Mouse (Mus musculus) limb, embryonic 11.5 days (tissue): ENCODE data around the gene Sema5a. TPM values are rescaled to one million over a fixed set of nuclear protein-coding genes. Genes with fewer than 3 reads are reported as not detected.

Experiments used
- ATAC-seq: fragments of 200-750 bp; cut with Nextera tagmentation; 2 replicates; pipeline ENCODE4 v1.8.0; 2017; ENCODE audit warnings: low read depth; ENCODE audit not compliant: insufficient number of reproducible peaks, low FRiP score, low TSS enrichment
- DNase-seq: peaks from one replicate; pipeline ENCODE4 v3.0.0-alpha.2; 2015; ENCODE audit warnings: low spot score
- H3K27ac ChIP-seq: fragments of 300-500 bp; sonication (generic); replicated peaks from 2 replicates; pipeline ENCODE4 v1.5.1; 2014; ENCODE audit warnings: low read depth, mild to moderate bottlenecking, low read length
- H3K27me3 ChIP-seq: fragments of 300-500 bp; sonication (generic); 2 replicates; pipeline ENCODE4 v1.6.1; 2014; ENCODE audit warnings: mild to moderate bottlenecking, low read length, mixed read lengths; ENCODE audit not compliant: control insufficient read depth, insufficient read depth
- H3K36me3 ChIP-seq: fragments of 300-500 bp; sonication (generic); 2 replicates; pipeline ENCODE4 v1.6.1; 2014; ENCODE audit warnings: mild to moderate bottlenecking, low read length, moderate library complexity, mixed read lengths; ENCODE audit not compliant: control insufficient read depth, insufficient read depth
- H3K4me1 ChIP-seq: fragments of 300-500 bp; sonication (generic); 2 replicates; pipeline ENCODE4 v1.6.1; 2014; ENCODE audit warnings: low read length, mixed read lengths; ENCODE audit not compliant: control insufficient read depth, insufficient read depth
- H3K4me2 ChIP-seq: fragments of 300-500 bp; sonication (generic); 2 replicates; pipeline ENCODE4 v1.6.1; 2014; ENCODE audit warnings: low read depth, mild to moderate bottlenecking, moderate library complexity; ENCODE audit not compliant: severe bottlenecking
- H3K4me3 ChIP-seq: fragments of 300-500 bp; sonication (generic); 2 replicates; pipeline ENCODE4 v1.5.1; 2014; ENCODE audit warnings: low read depth, low read length
- H3K9ac ChIP-seq: fragments of 300-500 bp; sonication (generic); 2 replicates; pipeline ENCODE4 v1.6.1; 2014; ENCODE audit warnings: mild to moderate bottlenecking, low read length
- H3K9me3 ChIP-seq: fragments of 300-500 bp; sonication (generic); 2 replicates; pipeline ENCODE4 v1.6.1; 2016; ENCODE audit warnings: low read length; ENCODE audit not compliant: control insufficient read depth
- WGBS: fragments of 180-500 bp; shearing (Covaris S2); extraction: QIAGEN DNeasy Blood & Tissue Kit; methylation state at CpG from one replicate; pipeline ENCODE4 v1.1.7; 2014; 5-methylcytosine and 5-hydroxymethylcytosine counted together
- polyA plus RNA-seq: library from polyadenylated mRNA; unstranded; fragments of >200 nt; fragmentation: Nextera tagmentation; extraction: Ambion mirVana; gene quantifications from 2 replicates; pipeline ENCODE4 v1.2.1, GENCODE M21; 2014

Gene Sema5a
- polyA plus RNA-seq, 1 experiment from 2014 or later, result 21.4 TPM

GRCm38 (mm10) chr15:32297266-32297665, 52.7 kb downstream of the Sema5a start:
- ATAC-seq (no peak), DNase-seq (no peak)
- Histone ChIP-seq H3K36me3 (no peaks in the 10 kb centered on the region), H3K4me2 (no peak overlapping the region), H3K9ac (no peak overlapping the region), H3K9me3 (no peaks in the 10 kb centered on the region), H3K4me1 (no peaks in the 10 kb centered on the region), H3K27ac (no peak overlapping the region), H3K4me3 (no peak overlapping the region), H3K27me3 (no peaks in the 10 kb centered on the region)
- whole genome bisulfite sequencing, result 94% methylated on average over 5 of the region's 5 CpGs

- no peaks in the 10 kb centered on the region for H3K4me1 ChIP-seq
- no peak overlapping the region for H3K4me2 ChIP-seq
- ATAC-seq (no peak), DNase-seq (no peak)
- WGBS, result 71% methylated on average over 6 of the region's 6 CpGs
- no peak overlapping the region for H3K27ac ChIP-seq
- H3K4me3 ChIP-seq, result no peak overlapping the region
- no peaks in the 10 kb centered on the region for H3K36me3 ChIP-seq
- H3K9me3 ChIP-seq, result no peaks in the 10 kb centered on the region
- no peak overlapping the region for H3K9ac ChIP-seq
- no peaks in the 10 kb centered on the region for H3K27me3 ChIP-seq
These were observed 53.9 kb downstream of the Sema5a start for GRCm38 (mm10) chr15:32298525-32298924.

GRCm38 (mm10) chr15:32300991-32301390, 56.4 kb downstream of the Sema5a start:
- no peak overlapping the region for H3K9ac ChIP-seq
- H3K4me2 ChIP-seq, result no peak overlapping the region
- no peak overlapping the region for H3K27ac ChIP-seq
- DNase-seq, result no peak
- no peaks in the 10 kb centered on the region for H3K4me1 ChIP-seq
- H3K27me3 ChIP-seq, result no peaks in the 10 kb centered on the region
- H3K36me3 ChIP-seq, result no peaks in the 10 kb centered on the region
- 46% methylated on average over 4 of the region's 4 CpGs for WGBS
- 0 out of 2 replicates have a peak, but pooled peaks have one; percentile 57 for ATAC-seq
- no peak overlapping the region for H3K4me3 ChIP-seq
- no peaks in the 10 kb centered on the region for H3K9me3 ChIP-seq

GRCm38 (mm10) chr15:32306557-32307243, 62.1 kb downstream of the Sema5a start:
- H3K9me3 ChIP-seq, result no peaks in the 10 kb centered on the region
- no peaks in the 10 kb centered on the region for H3K36me3 ChIP-seq
- H3K27ac ChIP-seq, result no peak overlapping the region
- H3K4me1 ChIP-seq, result peaks cover 4% of the 10 kb centered on the region; the same call in 1 of the 2 replicates
- no peak overlapping the region for H3K9ac ChIP-seq
- 83% methylated on average over 6 of the region's 6 CpGs for WGBS
- no peak for DNase-seq
- ATAC-seq, result no peak
- H3K4me2 ChIP-seq, result no peak overlapping the region
- no peaks in the 10 kb centered on the region for H3K27me3 ChIP-seq
- no peak overlapping the region for H3K4me3 ChIP-seq

- H3K4me2 ChIP-seq, result no peak overlapping the region
- DNase-seq (no peak), ATAC-seq (no peak)
- no peaks in the 10 kb centered on the region for H3K9me3 ChIP-seq
- H3K4me3 ChIP-seq, result no peak overlapping the region
- no peak overlapping the region for H3K9ac ChIP-seq
- H3K27me3 ChIP-seq, result no peaks in the 10 kb centered on the region
- no peak overlapping the region for H3K27ac ChIP-seq
- WGBS, result 53% methylated on average over 8 of the region's 8 CpGs
- H3K4me1 ChIP-seq, result peaks cover 4% of the 10 kb centered on the region; the same call in 1 of the 2 replicates
- H3K36me3 ChIP-seq, result no peaks in the 10 kb centered on the region
These were observed 66.2 kb downstream of the Sema5a start for GRCm38 (mm10) chr15:32310834-32311233.

- Histone ChIP-seq H3K27ac (no peak overlapping the region), H3K9ac (no peak overlapping the region), H3K9me3 (no peaks in the 10 kb centered on the region), H3K36me3 (no peaks in the 10 kb centered on the region), H3K4me1 (peaks cover 4% of the 10 kb centered on the region; the same call in 1 of the 2 replicates), H3K4me2 (no peak overlapping the region), H3K27me3 (no peaks in the 10 kb centered on the region), H3K4me3 (no peak overlapping the region)
- 49% methylated on average over 8 of the region's 8 CpGs for WGBS
- DNase-seq (no peak), ATAC-seq (no peak)
These were observed 66.7 kb downstream of the Sema5a start for GRCm38 (mm10) chr15:32311287-32311686.

GRCm38 (mm10) chr15:32317074-32317473, 72.5 kb downstream of the Sema5a start:
- 90% methylated on average over 5 of the region's 5 CpGs for WGBS
- H3K4me2 ChIP-seq, result no peak overlapping the region
- no peak overlapping the region for H3K4me3 ChIP-seq
- ATAC-seq (no peak), DNase-seq (no peak)
- H3K4me1 ChIP-seq, result no peaks in the 10 kb centered on the region
- no peaks in the 10 kb centered on the region for H3K9me3 ChIP-seq
- no peak overlapping the region for H3K27ac ChIP-seq
- H3K9ac ChIP-seq, result no peak overlapping the region
- H3K36me3 ChIP-seq, result no peaks in the 10 kb centered on the region
- H3K27me3 ChIP-seq, result no peaks in the 10 kb centered on the region

GRCm38 (mm10) chr15:32320739-32321138, 76.1 kb downstream of the Sema5a start:
- no peak for ATAC-seq
- H3K27me3 ChIP-seq, result no peaks in the 10 kb centered on the region
- no peak overlapping the region for H3K9ac ChIP-seq
- H3K27ac ChIP-seq, result no peak overlapping the region
- no peak overlapping the region for H3K4me2 ChIP-seq
- no peaks in the 10 kb centered on the region for H3K4me1 ChIP-seq
- H3K4me3 ChIP-seq, result no peak overlapping the region
- H3K9me3 ChIP-seq, result no peaks in the 10 kb centered on the region
- WGBS, result 69% methylated on average over 3 of the region's 3 CpGs
- no peaks in the 10 kb centered on the region for H3K36me3 ChIP-seq
- DNase-seq, result no peak
